Mouse (Mus musculus) MEL (cell line): ENCODE results near the gene Map3k4.

Source experiments
- CHD2 ChIP-seq: IDR thresholded peaks from 2 replicates; pipeline ENCODE4 v1.6.1; 2011; ENCODE audit warnings: low read length, improper control_type of control experiment
- CTCF ChIP-seq, 3 experiments: IDR thresholded peaks in 2 of 3; conservative IDR thresholded peaks in 1 of 3; 2 replicates each; pipeline ENCODE4 v1.5.1; 2011 to 2012; ENCODE audit warnings: low read length in 3 of 3, low read depth in 2 of 3, mild to moderate bottlenecking in 2 of 3, improper control_type of control experiment in 1 of 3, inconsistent platforms in 1 of 3, mixed read lengths in 1 of 3, moderate library complexity in 1 of 3; ENCODE audit not compliant: control insufficient read depth in 1 of 3, insufficient read depth in 1 of 3, poor library complexity in 1 of 3, severe bottlenecking in 1 of 3
- E2F4 ChIP-seq: IDR thresholded peaks from 2 replicates; pipeline ENCODE4 v1.6.1; 2011; ENCODE audit warnings: low read depth, low read length, improper control_type of control experiment, borderline replicate concordance
- ELF1 ChIP-seq: IDR thresholded peaks from 2 replicates; pipeline ENCODE4 v1.6.1; 2014; ENCODE audit warnings: low read depth, mild to moderate bottlenecking, inconsistent platforms, low read length, improper control_type of control experiment, moderate library complexity
- EP300 ChIP-seq, 2 experiments: IDR thresholded peaks; 2 replicates each; pipeline ENCODE4 v1.6.1; 2011; ENCODE audit warnings: improper control_type of control experiment in 2 of 2, low read length in 2 of 2, low read depth in 1 of 2, mild to moderate bottlenecking in 1 of 2
- GATA1 ChIP-seq: IDR thresholded peaks from 2 replicates; pipeline ENCODE4 v1.6.1; 2011; ENCODE audit warnings: low read depth, low read length, improper control_type of control experiment
- HCFC1 ChIP-seq: IDR thresholded peaks from 2 replicates; pipeline ENCODE4 v1.6.1; 2012; ENCODE audit warnings: low read depth, mild to moderate bottlenecking, inconsistent platforms, low read length, improper control_type of control experiment, moderate library complexity
- POLR2A ChIP-seq, 2 experiments: IDR thresholded peaks; 2 replicates each; pipeline ENCODE4 v1.6.1; 2011 to 2012; ENCODE audit warnings: low read length in 2 of 2, mild to moderate bottlenecking in 2 of 2, control low read depth in 1 of 2, improper control_type of control experiment in 1 of 2, low read depth in 1 of 2, moderate library complexity in 1 of 2; ENCODE audit not compliant: control insufficient read depth in 1 of 2, insufficient read depth in 1 of 2, poor library complexity in 1 of 2
- SIN3A ChIP-seq: IDR thresholded peaks from 2 replicates; pipeline ENCODE4 v1.6.1; 2012; ENCODE audit warnings: low read length, improper control_type of control experiment, inconsistent platforms
- USF1 ChIP-seq: IDR thresholded peaks from 2 replicates; pipeline ENCODE4 v1.6.1; 2014; ENCODE audit warnings: low read depth, mild to moderate bottlenecking, inconsistent platforms, low read length, improper control_type of control experiment, moderate library complexity
- USF2 ChIP-seq, 2 experiments: IDR thresholded peaks; 2 replicates each; pipeline ENCODE4 v1.6.1; 2011 to 2012; ENCODE audit warnings: improper control_type of control experiment in 2 of 2, low read length in 2 of 2, borderline replicate concordance in 1 of 2, inconsistent platforms in 1 of 2, low read depth in 1 of 2, mild to moderate bottlenecking in 1 of 2; ENCODE audit not compliant: insufficient read depth in 1 of 2

DNA sequence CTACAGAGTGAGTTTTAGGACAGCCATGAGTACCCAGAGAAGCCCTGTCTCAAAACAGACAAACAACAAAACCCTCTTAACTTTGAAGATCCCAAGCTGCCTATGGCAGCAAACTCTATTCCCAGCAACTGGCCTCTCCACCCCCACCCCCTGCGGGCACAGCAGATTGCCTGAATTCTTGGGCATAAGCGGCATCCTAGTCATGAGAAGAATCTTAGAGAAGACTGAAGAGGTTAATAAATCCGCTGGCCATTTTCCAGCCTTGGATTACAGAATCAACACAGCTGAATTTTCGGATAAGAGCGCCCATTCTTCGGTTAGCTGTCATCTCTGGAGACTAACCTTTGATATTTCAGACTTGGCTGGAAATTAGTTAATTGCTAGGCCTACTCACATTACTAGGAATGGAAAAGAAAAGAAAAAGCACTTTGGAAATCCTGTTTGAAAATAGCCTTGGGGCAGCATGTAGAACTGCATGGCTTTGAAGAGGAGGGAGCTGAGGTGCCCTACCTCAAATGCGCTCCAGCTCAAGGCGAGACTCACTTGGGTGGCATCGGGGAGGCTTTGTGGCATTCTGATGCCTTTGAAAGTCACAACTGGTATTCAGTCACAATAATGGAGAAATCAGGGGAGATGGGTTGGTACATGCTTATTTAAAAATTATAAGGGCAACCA lies 25.2 kb upstream of the Map3k4 start:
- TF ChIP-seq POLR2A (IDR thresholded peaks at IDR 0.05; ENCODE audit: control insufficient read depth in 1 of 2, insufficient read depth in 1 of 2, low read depth in 1 of 2, low read length in 2 of 2, poor library complexity in 1 of 2), result no peak
- TF ChIP-seq CHD2, result no peak
- TF ChIP-seq CTCF (IDR thresholded peaks at IDR 0.05 in 2 of 3, conservative IDR thresholded peaks at IDR 0.05 in 1 of 3; ENCODE audit: control insufficient read depth in 1 of 3, insufficient read depth in 1 of 3, low read depth in 2 of 3, low read length in 3 of 3, poor library complexity in 1 of 3, severe bottlenecking in 1 of 3), result no peak
- no peak for TF ChIP-seq USF2 (IDR thresholded peaks at IDR 0.05; ENCODE audit: borderline replicate concordance in 1 of 2, insufficient read depth in 1 of 2, low read depth in 1 of 2, low read length in 2 of 2)
- no peak for TF ChIP-seq HCFC1
- TF ChIP-seq USF1, result no peak
- no peak for TF ChIP-seq SIN3A
- no peak for TF ChIP-seq ELF1
- no peak for TF ChIP-seq EP300 (IDR thresholded peaks at IDR 0.05; ENCODE audit: low read depth in 1 of 2, low read length in 2 of 2)
- no peak for TF ChIP-seq GATA1
- TF ChIP-seq E2F4, result no peak
